Mouse (Mus musculus): ENCODE measurements at regions not wholly inside any gene's neighbourhood (a gene's known extent, or its start where the extent isn't known, plus 50 kb on each side); places are given as distances from the start of the nearest gene placed in this dataset.
A peak's percentile ranks its signal among the peaks of the same experiment; 100 is the strongest.

GRCm38 (mm10) chr10:112795938-112796337 lies 132.9 kb downstream of the Atxn7l3b start:
- no peaks in the 10 kb centered on the region for H3K36me3 ChIP-seq (ENCODE audit: control insufficient read depth, insufficient read depth)
- H3ac ChIP-seq (ENCODE audit: control insufficient read depth, insufficient read length, low read depth): no peak overlapping the region
- H3K4me3 ChIP-seq (ENCODE audit: insufficient read depth, poor library complexity, severe bottlenecking): no peak overlapping the region
- TF ChIP-seq MYOG (IDR thresholded peaks at IDR 0.05; ENCODE audit: control insufficient read depth, extremely low read depth, insufficient read length) (no peak), FOSL1 (IDR thresholded peaks at IDR 0.05; ENCODE audit: insufficient read depth, low read length, poor library complexity, severe bottlenecking) (no peak)
- no peaks in the 10 kb centered on the region for H3K79me3 ChIP-seq (ENCODE audit: low read depth)
- H3K27me3 ChIP-seq (ENCODE audit: control insufficient read depth, insufficient read depth, insufficient read length): no peaks in the 10 kb centered on the region
- no peaks in the 10 kb centered on the region for H3K79me2 ChIP-seq (ENCODE audit: control insufficient read depth, insufficient read depth)

- H3K27me3 ChIP-seq (ENCODE audit: control insufficient read depth, insufficient read depth, insufficient read length): no peaks in the 10 kb centered on the region
- no peak overlapping the region for H3K4me3 ChIP-seq (ENCODE audit: insufficient read depth, poor library complexity, severe bottlenecking)
- TF ChIP-seq MAX (IDR thresholded peaks at IDR 0.05) (no peak), CTCF (IDR thresholded peaks at IDR 0.05; ENCODE audit: control insufficient read depth, insufficient read depth, insufficient read length) (no peak), FOSL1 (IDR thresholded peaks at IDR 0.05; ENCODE audit: insufficient read depth, low read length, poor library complexity, severe bottlenecking) (no peak), CEBPB (IDR thresholded peaks at IDR 0.05; ENCODE audit: low read depth) (no peak), MYOD1 (IDR thresholded peaks at IDR 0.05; ENCODE audit: control insufficient read depth, insufficient read length, low read depth) (no peak), MYOG (IDR thresholded peaks at IDR 0.05; ENCODE audit: control insufficient read depth, extremely low read depth, insufficient read length) (no peak)
- no peaks in the 10 kb centered on the region for H3K36me3 ChIP-seq (ENCODE audit: control insufficient read depth, insufficient read depth)
- H3ac ChIP-seq (ENCODE audit: control insufficient read depth, insufficient read length, low read depth): no peak overlapping the region
- no peaks in the 10 kb centered on the region for H3K79me3 ChIP-seq (ENCODE audit: low read depth)
- H3K79me2 ChIP-seq (ENCODE audit: control insufficient read depth, insufficient read depth): no peaks in the 10 kb centered on the region
These were observed 133.3 kb downstream of the Atxn7l3b start for GRCm38 (mm10) chr10:112795473-112795872.

DNA sequence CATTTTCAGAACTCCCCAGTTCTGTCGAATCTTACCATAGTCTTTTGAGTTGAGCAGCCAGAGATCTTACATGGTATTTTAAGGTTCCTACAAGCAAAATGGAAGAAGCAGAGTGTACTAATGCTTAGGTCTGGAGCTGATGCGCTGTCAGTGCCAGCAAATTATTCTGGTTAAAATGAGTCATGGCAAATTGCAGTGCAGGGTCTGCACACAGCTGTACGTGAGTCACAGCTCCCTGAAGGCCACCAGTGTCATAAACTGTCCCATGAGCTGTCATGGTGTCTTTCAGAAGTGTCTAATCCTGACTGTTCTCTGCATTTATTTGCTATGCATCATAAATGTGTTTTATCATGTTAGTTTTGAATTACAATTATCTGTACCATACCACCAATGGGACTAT lies 140.6 kb downstream of the Atxn7l3b start:
- no peaks in the 10 kb centered on the region for H3K36me3 ChIP-seq (ENCODE audit: control insufficient read depth, insufficient read depth)
- no peaks in the 10 kb centered on the region for H3K79me3 ChIP-seq (ENCODE audit: low read depth)
- H3ac ChIP-seq (ENCODE audit: control insufficient read depth, insufficient read length, low read depth): no peak overlapping the region
- no peaks in the 10 kb centered on the region for H3K27me3 ChIP-seq (ENCODE audit: control insufficient read depth, insufficient read depth, insufficient read length)
- H3K79me2 ChIP-seq (ENCODE audit: control insufficient read depth, insufficient read depth): no peaks in the 10 kb centered on the region
- TF ChIP-seq CTCF (IDR thresholded peaks at IDR 0.05; ENCODE audit: control insufficient read depth, insufficient read depth, insufficient read length) (no peak), MAX (IDR thresholded peaks at IDR 0.05) (peak; percentile 36), FOSL1 (IDR thresholded peaks at IDR 0.05; ENCODE audit: insufficient read depth, low read length, poor library complexity, severe bottlenecking) (peak; percentile 98), MYOD1 (IDR thresholded peaks at IDR 0.05; ENCODE audit: control insufficient read depth, insufficient read length, low read depth) (peak; percentile 91), CEBPB (IDR thresholded peaks at IDR 0.05; ENCODE audit: low read depth) (peak; percentile 36), MYOG (IDR thresholded peaks at IDR 0.05; ENCODE audit: control insufficient read depth, extremely low read depth, insufficient read length) (no peak), USF1 (IDR thresholded peaks at IDR 0.05; ENCODE audit: low read depth) (no peak)
- no peak overlapping the region for H3K4me3 ChIP-seq (ENCODE audit: insufficient read depth, poor library complexity, severe bottlenecking)

DNA sequence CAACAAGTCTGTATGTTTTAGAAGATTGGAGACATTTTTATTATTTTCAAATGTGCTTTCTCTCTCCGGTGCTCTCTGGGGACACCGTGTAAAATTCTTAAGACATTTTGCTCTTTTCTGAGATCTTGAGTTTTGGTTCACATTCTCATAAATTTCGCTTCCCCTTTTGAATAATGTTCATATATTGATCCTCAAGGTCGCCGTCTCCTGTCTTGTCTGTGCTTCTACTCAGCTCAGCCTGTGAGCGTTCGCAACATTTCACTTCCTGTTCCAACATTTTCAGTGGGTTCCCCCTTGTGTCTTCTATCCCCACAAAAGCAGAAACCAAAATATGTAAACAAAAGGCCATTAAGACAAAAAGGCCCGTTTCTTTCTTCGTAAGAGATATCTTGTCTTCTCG lies 154.5 kb downstream of the Atxn7l3b start:
- TF ChIP-seq FOSL1 (IDR thresholded peaks at IDR 0.05; ENCODE audit: insufficient read depth, low read length, poor library complexity, severe bottlenecking) (no peak), USF1 (IDR thresholded peaks at IDR 0.05; ENCODE audit: low read depth) (no peak)
- no peaks in the 10 kb centered on the region for H3K27me3 ChIP-seq (ENCODE audit: control insufficient read depth, insufficient read depth, insufficient read length)
- H3K79me2 ChIP-seq (ENCODE audit: control insufficient read depth, insufficient read depth): no peaks in the 10 kb centered on the region
- H3ac ChIP-seq (ENCODE audit: control insufficient read depth, insufficient read length, low read depth): no peak overlapping the region
- no peaks in the 10 kb centered on the region for H3K36me3 ChIP-seq (ENCODE audit: control insufficient read depth, insufficient read depth)
- H3K79me3 ChIP-seq (ENCODE audit: low read depth): no peaks in the 10 kb centered on the region
- no peak overlapping the region for H3K4me3 ChIP-seq (ENCODE audit: insufficient read depth, poor library complexity, severe bottlenecking)

DNA sequence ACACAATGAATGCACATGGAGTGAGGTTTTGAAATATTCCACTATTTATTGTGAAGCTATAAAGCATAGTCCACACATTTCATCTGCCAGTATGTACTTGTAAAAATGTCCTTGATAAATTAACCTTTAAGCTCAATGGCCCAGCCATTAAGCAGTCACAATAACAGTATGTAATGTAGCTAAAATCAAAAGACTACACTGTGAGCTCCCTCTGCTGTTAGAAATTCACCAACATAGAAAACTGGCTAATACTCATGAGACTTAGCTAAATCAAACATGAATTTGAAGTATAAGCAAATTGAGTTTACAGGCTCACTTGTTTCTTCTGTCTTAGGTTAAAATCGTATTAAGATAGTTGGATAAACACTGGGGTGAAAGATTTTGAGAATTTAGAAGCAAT lies 182.1 kb downstream of the Atxn7l3b start:
- no peak for TF ChIP-seq MYOD1 (IDR thresholded peaks at IDR 0.05; ENCODE audit: control insufficient read depth, insufficient read length, low read depth)
- no peak for TF ChIP-seq USF1 (IDR thresholded peaks at IDR 0.05; ENCODE audit: low read depth)
- TF ChIP-seq CEBPB (IDR thresholded peaks at IDR 0.05; ENCODE audit: low read depth): no peak
- TF ChIP-seq FOSL1 (IDR thresholded peaks at IDR 0.05; ENCODE audit: insufficient read depth, low read length, poor library complexity, severe bottlenecking): no peak
- TF ChIP-seq MAX (IDR thresholded peaks at IDR 0.05): no peak
- no peak for TF ChIP-seq MYOG (IDR thresholded peaks at IDR 0.05; ENCODE audit: control insufficient read depth, extremely low read depth, insufficient read length)
- TF ChIP-seq CTCF (IDR thresholded peaks at IDR 0.05; ENCODE audit: control insufficient read depth, insufficient read depth, insufficient read length): no peak
- H3ac ChIP-seq (ENCODE audit: control insufficient read depth, insufficient read length, low read depth): no peak overlapping the region

GRCm38 (mm10) chr10:112743527-112743926 lies 185.3 kb downstream of the Atxn7l3b start:
- no peak overlapping the region for H3K4me3 ChIP-seq (ENCODE audit: insufficient read depth, poor library complexity, severe bottlenecking)
- no peaks in the 10 kb centered on the region for H3K27me3 ChIP-seq (ENCODE audit: control insufficient read depth, insufficient read depth, insufficient read length)
- no peaks in the 10 kb centered on the region for H3K79me3 ChIP-seq (ENCODE audit: low read depth)
- TF ChIP-seq MAX (IDR thresholded peaks at IDR 0.05): no peak
- TF ChIP-seq MYOG (IDR thresholded peaks at IDR 0.05; ENCODE audit: control insufficient read depth, extremely low read depth, insufficient read length): no peak
- no peak for TF ChIP-seq USF1 (IDR thresholded peaks at IDR 0.05; ENCODE audit: low read depth)
- no peak for TF ChIP-seq CEBPB (IDR thresholded peaks at IDR 0.05; ENCODE audit: low read depth)
- TF ChIP-seq FOSL1 (IDR thresholded peaks at IDR 0.05; ENCODE audit: insufficient read depth, low read length, poor library complexity, severe bottlenecking): no peak
- no peak for TF ChIP-seq CTCF (IDR thresholded peaks at IDR 0.05; ENCODE audit: control insufficient read depth, insufficient read depth, insufficient read length)
- TF ChIP-seq MYOD1 (IDR thresholded peaks at IDR 0.05; ENCODE audit: control insufficient read depth, insufficient read length, low read depth): no peak
- H3K36me3 ChIP-seq (ENCODE audit: control insufficient read depth, insufficient read depth): no peaks in the 10 kb centered on the region
- no peak overlapping the region for H3ac ChIP-seq (ENCODE audit: control insufficient read depth, insufficient read length, low read depth)
- no peaks in the 10 kb centered on the region for H3K79me2 ChIP-seq (ENCODE audit: control insufficient read depth, insufficient read depth)

More for the DNA sequence above, 182.1 kb downstream of the Atxn7l3b start:
- no peaks in the 10 kb centered on the region for H3K79me3 ChIP-seq (ENCODE audit: low read depth)
- H3K4me3 ChIP-seq (ENCODE audit: insufficient read depth, poor library complexity, severe bottlenecking): no peak overlapping the region
- no peaks in the 10 kb centered on the region for H3K27me3 ChIP-seq (ENCODE audit: control insufficient read depth, insufficient read depth, insufficient read length)
- no peaks in the 10 kb centered on the region for H3K36me3 ChIP-seq (ENCODE audit: control insufficient read depth, insufficient read depth)
- no peaks in the 10 kb centered on the region for H3K79me2 ChIP-seq (ENCODE audit: control insufficient read depth, insufficient read depth)

Measured in C2C12 (cell line).